Mouse (Mus musculus) urinary bladder, postnatal 25 days (tissue): ENCODE data around the gene Camsap1.

Experiments used
- DNase-seq: peaks from one replicate; pipeline ENCODE4 v3.0.0; 2022; ENCODE audit warnings: low spot score

The Camsap1 gene

DNA sequence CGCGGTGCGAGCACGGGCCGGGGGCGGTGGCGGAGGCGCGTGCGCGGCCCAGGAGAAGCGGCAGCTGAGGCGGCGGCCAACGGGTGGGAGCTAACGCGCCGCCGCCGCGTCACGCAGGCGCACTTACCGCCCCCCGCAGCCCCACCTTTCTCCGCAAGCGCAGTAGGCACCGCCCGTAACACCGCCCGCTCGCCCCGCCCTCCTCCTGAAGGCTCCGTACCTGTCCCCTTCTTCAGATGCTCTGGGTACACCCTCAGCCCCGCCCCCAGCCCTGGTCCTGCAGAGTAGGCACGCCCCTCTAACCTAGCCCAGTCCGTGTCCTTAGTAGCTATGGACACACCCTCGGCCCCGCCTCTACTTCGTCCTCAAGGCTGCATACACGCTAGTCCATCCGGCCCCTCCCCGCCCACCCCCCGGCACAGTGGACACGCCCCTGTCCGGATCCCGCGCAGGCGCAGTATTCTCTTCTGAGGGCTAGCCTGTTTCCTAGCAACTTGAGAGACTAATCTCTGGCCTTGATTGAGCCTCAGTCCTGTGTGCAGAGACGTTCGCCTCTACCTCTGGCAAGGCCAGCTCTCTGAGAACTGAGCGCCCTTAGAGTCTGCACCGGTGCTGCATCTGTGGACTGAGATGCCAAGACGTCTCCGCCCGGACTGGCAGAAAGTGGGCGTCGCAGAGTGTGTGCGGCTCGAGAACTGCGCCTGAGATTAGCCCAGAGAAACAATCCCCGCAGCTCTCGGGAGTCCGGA lies at the start of gene Camsap1:
TSS of gene Camsap1 (minus strand) at position 124 of the 749 bp plus-strand sequence.
- peak; percentile 98 for DNase-seq

DNA sequence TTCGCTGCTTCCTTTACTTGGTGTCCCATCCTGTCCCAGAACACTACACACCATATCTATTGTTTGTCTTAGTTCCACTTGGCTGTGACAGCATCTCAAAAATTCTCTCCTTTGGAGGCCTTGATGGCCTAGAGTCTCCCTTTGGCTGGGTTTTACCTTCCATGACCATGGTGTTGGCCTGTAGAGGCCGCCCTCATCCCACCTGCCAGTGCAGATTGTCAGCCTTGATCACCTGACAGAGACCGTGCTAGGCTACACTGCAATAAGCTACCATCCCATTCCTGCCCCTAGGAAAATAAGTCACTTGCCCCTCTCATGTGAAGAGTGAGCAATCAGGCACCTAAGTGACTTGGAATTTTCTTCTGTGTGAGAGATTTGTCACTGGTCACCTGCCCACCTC lies 47.2 kb upstream of the Camsap1 start:
- DNase-seq, result no peak

DNA sequence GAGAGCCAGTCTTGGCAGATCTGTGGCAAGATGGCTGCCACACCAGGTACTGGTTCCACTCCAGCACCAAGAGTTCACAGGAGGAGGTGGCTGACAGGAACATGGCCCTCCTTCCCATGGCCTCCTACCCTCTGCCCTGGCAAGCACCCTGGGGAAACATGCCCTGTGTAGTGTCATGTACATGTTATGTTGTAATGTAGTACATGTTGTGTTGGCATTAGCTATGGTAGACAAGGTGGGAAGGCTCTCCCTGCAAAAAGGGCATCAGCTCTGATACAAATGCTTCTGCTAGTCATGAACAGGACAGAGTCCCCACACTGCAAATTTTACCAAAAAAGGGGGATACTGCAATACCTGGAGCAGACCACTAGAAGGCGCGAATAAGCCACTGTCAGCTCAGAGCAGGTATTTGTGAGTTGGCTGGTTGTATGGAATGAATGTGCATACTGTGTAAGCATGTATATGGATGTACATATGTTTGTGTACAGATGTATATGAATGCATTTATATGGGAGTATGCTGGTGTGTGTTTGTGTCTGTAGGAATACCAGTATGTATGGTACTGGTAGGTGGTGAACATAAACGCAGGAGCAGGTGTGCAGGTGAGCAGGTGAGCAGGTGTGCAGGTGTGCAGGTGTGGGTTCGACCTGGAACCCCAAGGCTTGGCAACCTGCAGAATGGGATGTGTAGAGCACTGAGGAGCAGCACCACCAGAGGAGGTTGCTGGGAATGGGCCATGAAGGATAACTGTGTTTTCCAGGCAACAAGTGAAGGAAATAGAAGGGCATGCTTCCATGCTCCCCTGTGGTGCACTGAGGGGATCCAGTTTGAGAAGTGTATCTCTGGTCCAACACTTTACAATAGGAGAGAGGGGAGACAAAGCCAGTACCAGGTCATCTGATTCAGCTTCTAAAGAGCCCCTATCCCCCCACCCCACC lies 41.3 kb upstream of the Camsap1 start:
- peak; percentile 11 for DNase-seq

DNA sequence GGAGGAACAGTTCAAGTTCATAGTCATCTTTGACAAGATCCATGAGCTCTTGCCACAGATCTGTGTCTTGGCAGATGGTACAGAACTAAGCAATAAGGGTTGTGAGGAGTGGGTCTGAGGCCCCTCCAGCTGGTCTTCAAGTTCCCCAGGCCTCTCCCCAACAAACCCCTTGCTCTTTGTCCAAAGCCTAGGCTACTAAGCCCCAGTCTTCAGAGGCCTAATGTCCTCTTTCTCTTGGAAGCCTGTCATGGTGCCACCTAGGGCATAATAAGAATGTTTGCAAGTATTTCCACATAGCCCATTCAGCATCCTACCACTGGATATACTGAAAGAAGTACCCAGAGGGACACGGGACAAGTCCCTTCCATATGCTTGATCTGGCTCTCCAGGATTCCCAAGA lies 39.5 kb upstream of the Camsap1 start:
- DNase-seq, result no peak

DNA sequence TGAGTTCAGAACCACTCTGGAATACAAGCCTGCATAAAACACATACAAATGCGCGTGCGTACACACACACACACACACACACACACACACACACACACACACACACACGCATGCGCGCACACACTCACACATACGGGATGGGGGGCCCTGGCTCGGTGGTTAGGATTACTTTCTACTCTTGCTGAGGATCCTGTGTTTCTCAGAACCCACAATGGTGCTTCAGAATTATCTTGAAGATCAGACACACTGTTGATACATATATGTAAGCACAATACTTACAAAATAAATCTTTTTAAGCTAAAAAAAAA lies 39.1 kb upstream of the Camsap1 start:
- DNase-seq, result no peak

DNA sequence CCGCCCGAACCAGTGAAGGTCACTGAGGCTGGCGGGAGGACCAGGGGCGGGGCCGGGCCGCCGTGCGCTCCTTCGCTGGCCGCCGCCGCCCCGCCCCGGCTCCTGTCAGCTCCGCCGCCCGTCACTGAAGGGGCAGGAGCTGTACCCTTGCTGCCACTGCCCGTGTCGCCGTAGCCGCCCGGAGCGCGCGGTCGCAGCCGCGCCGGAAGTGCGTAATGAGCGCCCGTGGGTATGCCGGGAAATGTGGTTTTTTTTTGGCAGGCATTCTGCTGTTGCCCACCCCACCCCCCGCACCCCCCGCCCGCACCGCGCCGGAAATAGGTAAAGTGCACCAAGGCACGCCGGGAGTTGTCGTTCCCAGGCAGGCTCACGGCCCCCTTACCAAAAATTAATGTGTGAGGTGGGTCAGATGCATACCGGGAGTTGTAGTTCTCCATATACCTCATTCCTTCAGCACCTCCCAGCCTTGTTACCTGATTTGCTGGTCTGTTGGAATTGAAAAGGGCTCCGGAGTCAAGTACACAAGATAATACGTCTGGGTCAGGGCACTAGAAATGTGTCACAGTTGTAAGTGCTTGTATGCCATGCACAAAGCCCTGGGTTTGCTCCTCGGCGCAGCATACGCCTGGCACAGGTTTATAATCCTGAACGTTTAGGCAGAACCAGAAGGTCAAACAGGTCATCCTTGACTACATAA lies 38.6 kb upstream of the Camsap1 start, which contains the start of gene Ubac1:
TSS of gene Ubac1 (minus strand) at position 187 of the 697 bp plus-strand sequence.
- DNase-seq, result peak; percentile 73

DNA sequence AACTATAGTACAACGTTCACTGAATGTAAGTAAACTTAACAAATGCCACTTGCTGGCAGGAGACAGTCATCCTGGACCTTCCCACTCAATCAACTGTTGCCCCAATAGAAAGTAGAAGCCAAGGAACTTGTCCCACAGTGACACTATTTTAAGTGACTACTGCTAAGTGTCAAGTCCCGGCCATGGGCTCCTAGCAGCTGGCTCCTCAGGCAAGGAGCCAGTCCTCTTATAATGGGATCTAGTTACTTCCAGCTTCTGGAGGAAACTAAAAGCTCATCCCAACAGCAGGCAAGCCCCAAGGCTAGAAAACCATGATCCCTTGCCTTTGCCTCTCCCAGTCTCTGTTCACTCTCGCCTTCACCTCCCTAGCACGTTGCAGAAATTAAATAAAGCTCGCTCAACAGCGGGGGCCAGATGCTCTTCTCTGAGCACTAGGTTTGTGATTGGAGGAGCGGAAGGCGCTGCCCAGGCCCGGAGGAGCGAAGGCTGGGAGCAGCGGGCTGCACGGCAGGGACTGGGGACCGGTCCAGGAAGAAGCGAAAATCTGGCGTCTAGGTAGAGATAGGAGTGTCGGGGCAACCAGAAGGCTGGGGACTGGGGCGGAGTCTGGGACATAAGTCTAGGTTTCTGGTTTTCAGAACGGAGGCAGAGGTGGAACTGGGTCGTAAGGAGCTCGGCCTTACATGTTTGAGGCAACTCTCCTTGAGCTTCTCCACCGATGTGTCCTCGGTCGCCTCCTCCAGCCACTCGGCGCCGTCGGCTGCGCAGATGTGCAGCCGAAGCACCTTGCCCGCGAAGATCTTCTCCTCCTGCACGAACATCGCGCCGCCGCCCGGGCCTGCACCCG lies 37.9 kb upstream of the Camsap1 start:
- peak; percentile 42 for DNase-seq

DNA sequence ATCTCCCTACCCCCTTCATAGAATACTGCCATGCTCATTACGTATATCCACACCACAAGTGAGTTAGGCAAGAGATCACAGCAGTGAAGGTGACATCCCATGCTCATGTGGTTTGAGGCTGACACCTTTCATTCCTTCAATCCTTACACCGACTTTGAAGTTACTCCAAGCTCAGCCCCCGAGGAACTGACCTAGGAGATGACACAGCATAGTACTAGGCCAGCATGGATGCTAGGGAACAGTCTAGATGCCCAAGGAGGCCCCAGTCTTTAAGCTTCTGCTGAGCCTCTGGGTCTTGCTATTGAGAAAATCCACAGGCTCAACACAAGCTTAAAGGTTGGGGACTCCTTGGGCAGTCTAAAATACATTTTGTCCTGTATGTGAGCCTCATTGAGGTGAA lies 36.8 kb upstream of the Camsap1 start:
- no peak for DNase-seq

DNA sequence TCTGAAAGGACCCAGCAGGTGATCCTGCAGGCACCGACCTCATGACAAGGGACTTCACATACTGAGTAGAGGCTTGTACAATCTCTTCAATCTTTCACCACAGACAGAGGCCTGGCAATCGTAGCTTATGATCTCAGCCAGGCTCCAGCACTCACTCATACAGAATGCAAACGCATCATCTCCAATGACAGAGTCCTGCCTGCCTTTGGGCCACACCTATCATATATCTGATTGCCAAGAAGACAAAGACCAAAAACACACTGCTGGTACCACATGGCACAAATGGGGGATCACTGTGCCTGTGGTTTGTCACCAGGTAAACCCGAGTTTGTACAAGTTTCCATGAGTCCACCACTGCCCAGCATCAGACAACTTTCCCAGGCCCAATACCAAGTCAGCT lies 34.2 kb upstream of the Camsap1 start:
- no peak for DNase-seq

DNA sequence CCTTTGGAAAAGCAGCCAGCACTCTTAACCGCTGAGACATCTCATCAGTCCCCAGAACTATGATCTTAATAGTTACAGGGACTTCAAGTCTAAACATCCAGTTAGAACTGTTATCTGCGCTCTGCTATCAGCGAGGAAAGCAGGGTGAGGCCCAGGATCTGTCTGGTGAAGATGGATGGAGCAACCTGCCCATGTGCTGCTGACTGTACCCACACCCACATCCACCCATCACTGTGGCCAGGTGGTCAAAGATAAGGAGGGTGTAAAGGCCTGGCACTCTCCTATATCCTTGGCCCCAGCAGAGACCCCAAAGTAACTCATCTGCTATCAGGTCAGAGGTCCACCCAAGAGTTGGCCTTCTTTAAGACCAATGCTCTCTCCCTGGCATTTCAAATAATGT lies 30.6 kb upstream of the Camsap1 start:
- no peak for DNase-seq

DNA sequence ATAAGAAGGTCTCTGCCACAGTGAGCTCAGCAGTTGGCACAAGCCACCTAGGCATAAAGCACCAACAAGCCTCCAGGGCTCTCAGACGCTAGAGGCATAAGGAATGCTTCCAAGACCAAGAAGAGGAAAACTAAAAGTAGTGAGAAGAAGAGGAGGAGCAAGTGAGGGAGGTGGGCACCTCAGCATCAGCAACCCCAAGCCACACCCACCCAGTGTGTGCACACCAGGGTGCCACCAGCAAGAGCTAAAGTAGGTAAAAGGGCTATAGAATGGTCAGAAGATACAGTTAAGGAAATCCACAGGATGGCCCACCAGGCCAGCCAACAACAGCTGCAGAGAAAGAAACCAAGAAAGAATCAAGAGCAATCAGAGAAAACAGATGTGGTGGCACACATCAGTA lies 28.3 kb upstream of the Camsap1 start:
- DNase-seq, result no peak

DNA sequence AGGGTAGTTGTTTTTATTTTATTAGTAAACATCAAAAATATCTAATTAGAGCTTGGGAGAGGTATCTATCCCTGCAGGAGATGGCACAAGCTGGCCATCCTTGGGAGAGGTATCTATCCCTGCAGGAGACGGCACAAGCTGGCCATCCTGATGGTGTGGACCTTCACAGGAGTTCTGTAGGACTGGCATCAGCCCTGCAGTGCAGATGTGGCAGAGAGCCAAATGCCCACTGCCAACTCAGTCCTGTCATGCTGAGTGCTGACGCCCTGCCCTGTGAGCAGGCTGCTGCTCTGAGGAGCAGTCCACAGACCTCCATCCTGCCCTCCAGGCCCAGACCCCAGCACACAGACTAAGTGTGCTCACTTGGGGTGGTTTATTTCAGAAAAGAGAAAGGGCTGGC lies 18.9 kb upstream of the Camsap1 start:
- DNase-seq, result no peak

DNA sequence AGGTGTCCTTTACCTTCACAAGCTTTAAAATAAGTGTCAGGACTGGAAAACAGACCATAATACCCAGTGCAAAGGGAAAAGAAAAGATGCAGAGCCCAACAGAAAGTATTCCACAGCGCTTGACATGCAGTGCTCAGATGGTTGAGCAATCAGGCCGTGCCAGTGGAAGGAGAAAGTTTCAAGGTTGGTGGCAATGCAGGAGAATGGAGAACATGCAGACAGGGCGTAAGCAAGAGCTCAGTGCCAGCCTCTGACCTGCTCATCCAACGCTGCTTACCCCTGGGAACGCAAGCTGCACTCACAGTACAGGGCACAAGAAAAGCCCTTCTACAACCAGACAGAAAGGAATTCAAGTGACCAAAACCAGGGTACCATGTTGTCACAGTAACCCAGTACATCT lies 18.1 kb upstream of the Camsap1 start:
- no peak for DNase-seq

DNA sequence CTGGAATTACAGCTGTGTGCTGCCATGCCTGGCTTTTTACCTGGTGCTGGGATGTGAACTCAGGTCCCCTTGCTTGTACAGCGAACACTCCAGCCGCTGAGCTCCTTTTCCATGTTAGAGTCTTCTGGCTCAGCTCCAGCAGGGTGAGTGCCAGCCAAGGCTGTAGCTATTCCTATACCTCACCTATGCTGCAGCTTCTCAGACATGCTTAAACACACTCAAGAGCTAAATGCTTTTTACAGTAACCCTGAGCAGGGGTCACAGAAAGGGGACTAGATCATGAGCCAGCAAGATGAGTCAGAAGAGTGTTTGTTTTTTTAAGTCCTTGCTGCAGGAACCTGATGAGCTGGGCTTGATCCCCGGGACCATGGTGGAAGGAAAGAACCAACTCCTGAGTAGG lies 14.6 kb upstream of the Camsap1 start:
- peak; percentile 34 for DNase-seq

DNA sequence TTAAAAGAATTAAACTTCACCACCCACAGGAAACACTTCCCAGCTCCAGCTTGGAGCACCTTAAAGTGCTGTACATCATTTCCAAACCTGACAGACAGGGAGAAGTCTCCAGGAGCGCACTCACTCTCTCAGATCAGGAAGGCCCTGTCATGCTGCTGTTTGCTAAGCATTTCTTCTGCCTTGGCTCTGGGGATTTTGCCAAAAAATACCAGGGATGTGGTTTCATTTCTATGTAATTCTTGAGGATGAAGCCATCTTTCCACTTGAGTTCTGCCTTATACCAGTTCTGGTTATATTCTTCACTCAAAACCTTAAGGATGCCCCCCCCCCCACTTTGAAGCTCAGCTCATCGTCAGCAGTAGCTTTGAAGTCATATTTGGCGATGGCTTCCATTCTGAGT lies 11.7 kb upstream of the Camsap1 start:
- no peak for DNase-seq

DNA sequence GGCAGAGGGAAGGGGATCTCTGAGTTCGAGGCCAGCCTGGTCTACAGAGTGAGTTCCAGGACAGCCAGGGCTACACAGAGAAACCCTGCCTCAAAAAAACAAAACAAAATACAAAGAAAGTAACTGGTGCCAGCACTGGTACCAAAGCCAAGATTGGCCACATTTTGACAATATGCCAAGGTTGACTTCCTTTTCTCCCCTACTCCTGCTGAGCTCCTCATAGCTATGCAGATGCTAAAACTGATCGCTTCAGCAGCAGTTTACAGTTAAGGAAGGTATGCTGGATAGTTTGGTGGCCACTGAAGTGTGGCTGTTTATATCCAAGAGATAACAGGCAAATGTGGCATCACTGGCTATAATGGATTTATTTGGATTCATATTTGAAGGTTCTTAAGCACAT lies 9.2 kb upstream of the Camsap1 start:
- DNase-seq, result no peak

DNA sequence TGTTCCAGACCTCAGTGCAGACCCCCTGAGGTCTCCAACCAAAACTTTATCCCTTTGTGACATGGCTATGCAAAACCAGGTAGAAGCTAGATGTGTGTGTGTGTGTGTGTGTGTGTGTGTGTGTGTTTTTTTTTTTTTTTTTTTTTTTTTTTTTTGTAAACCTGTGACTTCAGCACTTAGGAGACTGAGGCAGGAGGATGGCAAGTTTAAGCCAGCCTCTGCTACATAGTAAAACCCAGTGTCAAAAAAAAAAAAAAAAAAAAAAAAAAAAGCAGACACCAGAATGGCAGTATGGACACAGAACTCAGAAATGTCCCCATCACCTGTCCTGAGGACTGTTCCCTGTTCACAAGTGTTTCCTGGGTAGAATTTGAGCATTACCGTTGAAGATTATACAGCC lies 6.6 kb upstream of the Camsap1 start:
- no peak for DNase-seq

DNA sequence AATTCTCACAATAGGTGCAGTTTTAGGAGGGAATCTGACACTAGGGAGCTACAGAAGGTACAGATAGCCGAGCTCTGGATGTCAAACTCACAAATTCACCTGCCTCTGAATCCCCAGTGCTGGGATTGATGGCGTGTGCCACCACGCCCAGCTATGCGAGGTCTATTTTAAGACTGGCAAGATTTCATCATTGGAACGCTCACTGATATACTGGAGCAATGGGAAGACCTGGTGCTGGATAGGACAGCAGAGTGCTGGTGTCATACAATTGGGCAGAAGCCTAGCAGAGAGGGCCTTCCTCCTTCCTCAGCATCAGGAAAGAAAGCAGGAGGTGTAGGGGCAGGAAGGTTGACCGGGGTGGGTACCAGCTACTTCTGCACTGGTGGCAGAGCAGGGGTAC lies 4.7 kb upstream of the Camsap1 start:
- no peak for DNase-seq

DNA sequence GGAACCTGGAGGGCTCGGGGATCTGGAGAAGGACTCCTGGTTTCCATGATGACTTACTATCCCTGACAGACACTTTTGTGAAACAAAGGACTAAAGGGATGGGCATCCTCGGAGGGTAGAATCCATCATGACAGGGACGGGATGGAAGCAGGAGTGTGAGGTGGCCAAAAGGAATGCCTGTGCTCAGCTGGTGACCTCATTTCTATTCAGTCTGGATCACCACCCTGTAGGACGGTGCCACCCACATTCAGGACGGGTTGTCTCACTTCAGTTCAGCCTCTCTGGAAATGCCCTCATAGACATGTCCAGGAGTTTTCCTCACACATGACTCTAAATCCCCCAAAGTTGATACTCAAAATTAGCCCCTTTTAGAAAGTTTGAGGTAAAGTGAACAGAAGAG lies 3.5 kb upstream of the Camsap1 start:
- no peak for DNase-seq

DNA sequence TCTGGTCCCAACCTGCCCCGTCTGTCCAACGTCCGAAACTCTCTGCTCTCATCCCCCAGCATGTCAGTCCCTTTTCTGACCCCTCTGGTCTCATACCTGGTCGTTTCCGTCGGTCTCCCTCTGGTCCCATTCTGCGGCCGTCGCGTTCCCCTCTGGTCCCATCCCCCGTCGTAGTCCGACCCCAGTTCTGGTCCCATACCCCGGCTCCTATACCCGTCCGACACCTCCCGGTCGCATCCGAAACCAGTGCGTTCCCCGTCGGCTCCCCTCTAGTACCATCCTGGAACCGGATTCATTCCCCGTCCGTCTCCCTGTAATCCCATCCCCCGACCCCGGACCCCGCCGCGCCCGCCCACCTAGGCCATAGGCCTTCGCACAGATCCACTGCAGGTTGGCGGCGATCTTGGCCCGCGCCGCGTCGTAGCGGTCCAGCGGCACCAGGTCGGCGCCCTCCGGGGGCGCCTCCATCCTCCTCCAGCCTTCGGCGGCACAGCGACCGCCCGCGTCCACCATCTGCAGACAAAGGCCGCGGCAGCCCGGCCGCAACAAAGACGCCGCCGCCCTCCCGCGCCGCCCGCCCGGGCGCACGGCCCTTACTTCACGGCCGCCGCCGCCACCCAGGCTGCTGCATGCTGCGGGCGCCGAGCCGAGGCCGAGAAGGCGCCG lies 523 bp downstream of the Camsap1 start:
- peak; percentile 33 for DNase-seq

DNA sequence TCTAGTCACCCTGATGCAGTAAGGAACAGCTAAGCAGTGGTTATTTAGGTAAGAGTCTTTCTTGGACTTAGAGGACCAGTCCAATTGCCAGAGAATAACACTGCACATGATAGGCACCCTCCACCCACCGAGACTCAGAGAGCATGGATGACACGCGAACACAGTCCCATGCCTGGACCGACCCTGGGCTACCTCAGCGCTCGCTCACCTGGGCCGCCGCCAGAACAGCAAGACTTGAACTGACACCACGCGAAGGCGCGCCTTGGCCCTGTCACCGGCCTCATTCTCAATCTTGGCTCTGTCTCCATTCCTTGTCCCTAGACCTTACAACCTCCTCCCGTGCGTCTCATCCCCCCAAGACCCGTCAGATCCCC lies 1.0 kb downstream of the Camsap1 start:
- DNase-seq, result peak; percentile 48
